ENCODE assay signal across 23 mouse cellular contexts in the genomic region with DNA sequence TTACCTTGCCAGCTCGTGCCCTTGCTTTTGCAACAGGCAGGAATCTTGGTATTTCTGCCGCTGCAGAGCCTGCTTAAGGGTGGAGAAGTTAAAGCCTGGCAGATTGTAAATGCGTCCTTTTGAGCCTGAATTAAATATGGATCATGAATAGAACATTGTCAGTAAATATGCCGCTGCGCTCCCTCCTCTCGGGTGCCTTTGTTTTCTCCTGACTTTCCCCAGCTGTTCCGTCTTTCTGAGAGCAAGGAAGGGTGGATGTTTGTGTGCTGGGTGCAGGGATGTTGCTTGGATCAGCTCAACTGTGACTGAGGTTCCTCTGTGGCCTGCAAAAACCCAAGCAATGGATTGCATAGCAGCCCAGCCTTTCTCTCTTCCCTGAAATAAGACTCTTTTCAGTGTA. TPM values are rescaled to one million over a fixed set of nuclear protein-coding genes. Genes with fewer than 3 reads are reported as not detected.
DNase-seq lines count a peak whose midpoint lies in the region; ATAC-seq and TF ChIP-seq lines count a peak whose summit lies in the region.
"Had no signal": no experiment of that assay in that cellular context is flagged by ENCODE, and none has a peak within 500 bp of the region (broad histone marks: within the 10 kb centered on the region; RNA-seq: fewer than 3 reads in every experiment).

No protein-coding gene starts in this region.

- 36% methylated on average over 7 of the region's 7 CpGs for WGBS in forebrain, postnatal 0 days
- WGBS in forebrain, embryonic 10.5 days, result 73% methylated on average over 7 of the region's 7 CpGs
- 59% methylated on average over 7 of the region's 7 CpGs for WGBS in kidney, postnatal 0 days
- WGBS in kidney, embryonic 16.5 days, result 60% methylated on average over 7 of the region's 7 CpGs
- 37% methylated on average over 7 of the region's 7 CpGs for WGBS in embryonic facial prominence, embryonic 15.5 days
- WGBS in liver, embryonic 11.5 days, result 68% methylated on average over 7 of the region's 7 CpGs

- no peak overlapping the region; the same call in 1 of the 2 replicates for H3K27ac ChIP-seq in forebrain, postnatal 0 days (ENCODE audit: low read depth, low read length)
- no peak overlapping the region for H3K27ac ChIP-seq in forebrain, embryonic 10.5 days
- H3K27ac ChIP-seq in kidney, postnatal 0 days, result no peak overlapping the region
- H3K27ac ChIP-seq in kidney, embryonic 16.5 days (ENCODE audit: low read length), result no peak overlapping the region
- peak overlapping the region; percentile 58; the same call in 1 of the 2 replicates for H3K27ac ChIP-seq in embryonic facial prominence, embryonic 15.5 days (replicated peaks)
- no peak overlapping the region for H3K27ac ChIP-seq in liver, embryonic 11.5 days (ENCODE audit: low read depth, low read length)
- H3K27ac ChIP-seq: hindbrain, embryonic 15.5 days; limb, embryonic 15.5 days had no signal

- peak; percentile 68; the same call in 1 of the 2 replicates for ATAC-seq in forebrain, postnatal 0 days
- ATAC-seq in kidney, postnatal 0 days (replicated peaks; ENCODE audit: low FRiP score, low read depth), result no peak
- no peak for ATAC-seq in kidney, embryonic 16.5 days (ENCODE audit: low FRiP score, low TSS enrichment)
- ATAC-seq in embryonic facial prominence, embryonic 15.5 days (ENCODE audit: insufficient number of reproducible peaks, low FRiP score, low TSS enrichment, low read depth), result no peak
- no peak for ATAC-seq in liver, embryonic 11.5 days (replicated peaks; ENCODE audit: low FRiP score)

- peak; percentile 23 for DNase-seq in forebrain, postnatal 0 days
- no peak for DNase-seq in forebrain, embryonic 10.5 days (ENCODE audit: extremely low spot score, low spot score)
- DNase-seq in kidney, postnatal 0 days (ENCODE audit: low spot score), result peak; percentile 34
- DNase-seq in brain, adult 2 months (ENCODE audit: low read depth, low spot score), result peak; percentile 53
- DNase-seq in liver, embryonic 11.5 days (ENCODE audit: low spot score), result no peak
- no peak for DNase-seq in yolk sac, embryonic 10.5 days (ENCODE audit: low spot score)
- DNase-seq: adrenal gland, postnatal 25 days; cerebellum, adult 18-20 months; cerebellum, postnatal 36 days; gastrocnemius, postnatal 36 days; heart, postnatal 14 days; kidney, adult 2 months; kidney, postnatal 4 days; layer of hippocampus, postnatal 36 days; lung, postnatal 14 days; retina, postnatal 1 day; thymus, postnatal 25 days had no signal

- no peaks in the 10 kb centered on the region for H3K27me3 ChIP-seq in forebrain, postnatal 0 days (ENCODE audit: insufficient read depth, low read length)
- no peaks in the 10 kb centered on the region for H3K27me3 ChIP-seq in forebrain, embryonic 10.5 days (ENCODE audit: poor library complexity, severe bottlenecking)
- no peaks in the 10 kb centered on the region for H3K27me3 ChIP-seq in kidney, postnatal 0 days (ENCODE audit: insufficient read depth, low read length)
- H3K27me3 ChIP-seq in kidney, embryonic 16.5 days (ENCODE audit: insufficient read depth, low read length), result no peaks in the 10 kb centered on the region
- H3K27me3 ChIP-seq in embryonic facial prominence, embryonic 15.5 days, result no peaks in the 10 kb centered on the region
- H3K27me3 ChIP-seq in liver, embryonic 11.5 days (replicated peaks; ENCODE audit: control insufficient read depth, insufficient read depth, low read length), result no peaks in the 10 kb centered on the region
- H3K27me3 ChIP-seq: CH12.LX; heart, embryonic 12.5 days; hindbrain, embryonic 15.5 days; limb, embryonic 15.5 days had no signal

- H3K9me3 ChIP-seq in forebrain, postnatal 0 days (ENCODE audit: low read length), result no peaks in the 10 kb centered on the region
- no peaks in the 10 kb centered on the region; the same call in 1 of the 2 replicates for H3K9me3 ChIP-seq in forebrain, embryonic 10.5 days
- no peaks in the 10 kb centered on the region for H3K9me3 ChIP-seq in kidney, postnatal 0 days (replicated peaks; ENCODE audit: low read length)
- H3K9me3 ChIP-seq in kidney, embryonic 16.5 days (ENCODE audit: low read length), result no peaks in the 10 kb centered on the region
- H3K9me3 ChIP-seq in embryonic facial prominence, embryonic 15.5 days (replicated peaks), result no peaks in the 10 kb centered on the region
- H3K9me3 ChIP-seq in liver, embryonic 11.5 days (ENCODE audit: control insufficient read depth, low read length), result no peaks in the 10 kb centered on the region
- H3K9me3 ChIP-seq: hindbrain, embryonic 15.5 days; limb, embryonic 15.5 days had no signal

- H3K4me3 ChIP-seq in forebrain, postnatal 0 days (ENCODE audit: low read depth, low read length), result no peak overlapping the region
- H3K4me3 ChIP-seq in forebrain, embryonic 10.5 days, result no peak overlapping the region
- H3K4me3 ChIP-seq in kidney, postnatal 0 days (replicated peaks; ENCODE audit: low read depth, low read length), result no peak overlapping the region
- H3K4me3 ChIP-seq in kidney, embryonic 16.5 days (ENCODE audit: low read length), result no peak overlapping the region
- H3K4me3 ChIP-seq in embryonic facial prominence, embryonic 15.5 days (replicated peaks), result no peak overlapping the region
- no peak overlapping the region for H3K4me3 ChIP-seq in liver, embryonic 11.5 days (ENCODE audit: low read depth, low read length)
- H3K4me3 ChIP-seq: heart, embryonic 12.5 days; hindbrain, embryonic 15.5 days; limb, embryonic 15.5 days had no signal

- H3K4me1 ChIP-seq in forebrain, postnatal 0 days (ENCODE audit: insufficient read depth), result no peaks in the 10 kb centered on the region
- H3K4me1 ChIP-seq in forebrain, embryonic 10.5 days, result peaks cover 7% of the 10 kb centered on the region; the same call in 1 of the 2 replicates
- H3K4me1 ChIP-seq in kidney, postnatal 0 days (replicated peaks; ENCODE audit: insufficient read depth, low read length), result no peaks in the 10 kb centered on the region
- no peaks in the 10 kb centered on the region; the same call in 1 of the 2 replicates for H3K4me1 ChIP-seq in kidney, embryonic 16.5 days (ENCODE audit: insufficient read depth, low read length)
- peaks cover 11% of the 10 kb centered on the region for H3K4me1 ChIP-seq in embryonic facial prominence, embryonic 15.5 days
- H3K4me1 ChIP-seq in liver, embryonic 11.5 days (replicated peaks; ENCODE audit: control insufficient read depth, insufficient read depth, low read length), result no peaks in the 10 kb centered on the region
- H3K4me1 ChIP-seq: hindbrain, embryonic 15.5 days had no signal

- no peaks in the 10 kb centered on the region for H3K36me3 ChIP-seq in forebrain, postnatal 0 days (ENCODE audit: insufficient read depth)
- H3K36me3 ChIP-seq in forebrain, embryonic 10.5 days (replicated peaks), result no peaks in the 10 kb centered on the region
- no peaks in the 10 kb centered on the region for H3K36me3 ChIP-seq in kidney, postnatal 0 days (ENCODE audit: insufficient read depth, low read length)
- H3K36me3 ChIP-seq in kidney, embryonic 16.5 days (ENCODE audit: insufficient read depth, low read length), result no peaks in the 10 kb centered on the region
- no peaks in the 10 kb centered on the region for H3K36me3 ChIP-seq in embryonic facial prominence, embryonic 15.5 days
- no peaks in the 10 kb centered on the region for H3K36me3 ChIP-seq in liver, embryonic 11.5 days (ENCODE audit: control insufficient read depth, insufficient read depth, low read length)
- H3K36me3 ChIP-seq: heart, embryonic 12.5 days; hindbrain, embryonic 15.5 days; limb, embryonic 15.5 days had no signal

- no peak overlapping the region for H3K4me2 ChIP-seq in forebrain, postnatal 0 days (ENCODE audit: low read depth)
- no peak overlapping the region for H3K4me2 ChIP-seq in kidney, postnatal 0 days (ENCODE audit: low read length)
- H3K4me2 ChIP-seq in kidney, embryonic 16.5 days (replicated peaks; ENCODE audit: low read depth, low read length), result no peak overlapping the region
- H3K4me2 ChIP-seq in embryonic facial prominence, embryonic 15.5 days (replicated peaks), result no peak overlapping the region
- H3K4me2 ChIP-seq in liver, embryonic 11.5 days, result no peak overlapping the region
- H3K4me2 ChIP-seq: heart, embryonic 12.5 days; hindbrain, embryonic 15.5 days; limb, embryonic 15.5 days had no signal

- TF ChIP-seq CTCF in forebrain, postnatal 0 days (IDR thresholded peaks at IDR 0.05; ENCODE audit: low read depth), result no peak
- TF ChIP-seq CTCF in kidney, postnatal 0 days (IDR thresholded peaks at IDR 0.05; ENCODE audit: low read depth), result no peak

- H3K9ac ChIP-seq in forebrain, postnatal 0 days, result no peak overlapping the region
- no peak overlapping the region for H3K9ac ChIP-seq in kidney, postnatal 0 days (ENCODE audit: low read depth, low read length)
- no peak overlapping the region for H3K9ac ChIP-seq in kidney, embryonic 16.5 days (replicated peaks; ENCODE audit: low read length)
- H3K9ac ChIP-seq in embryonic facial prominence, embryonic 15.5 days, result no peak overlapping the region
- H3K9ac ChIP-seq in liver, embryonic 11.5 days (ENCODE audit: low read depth, low read length), result no peak overlapping the region
- H3K9ac ChIP-seq: heart, embryonic 12.5 days; hindbrain, embryonic 15.5 days; limb, embryonic 15.5 days had no signal

RNA-seq across cellular contexts. Expression of a gene that starts 44.3 kb away (rescaled TPM):
- total RNA-seq in forebrain, postnatal 0 days (2014; rRNA removed), result 135 and 153 TPM in 2 replicates
- 78.4 and 79.5 TPM in 2 replicates for polyA plus RNA-seq in forebrain, postnatal 0 days (2015; fragmentation: Nextera tagmentation; extraction: Ambion mirVana)
- 225 and 226 TPM in 2 replicates for polyA plus RNA-seq in forebrain, embryonic 10.5 days (2016; fragmentation: Nextera tagmentation; extraction: Ambion mirVana)
- polyA plus RNA-seq in kidney, postnatal 0 days (2015; fragmentation: Nextera tagmentation; extraction: Ambion mirVana), result 108 and 117 TPM in 2 replicates
- 187 and 189 TPM in 2 replicates for polyA plus RNA-seq in kidney, embryonic 16.5 days (2015; fragmentation: Nextera tagmentation; extraction: Ambion mirVana)
- 141 TPM in 2 replicates for polyA plus RNA-seq in embryonic facial prominence, embryonic 15.5 days (2015; fragmentation: Nextera tagmentation; extraction: Ambion mirVana)
- polyA plus RNA-seq in liver, embryonic 11.5 days (2014; fragmentation: Nextera tagmentation; extraction: Ambion mirVana), result 76.8 and 80.0 TPM in 2 replicates

Comparison
In these comparisons a context has a peak if more than half of its experiments do, and no peak if none do; other contexts are left out.
1. DNase-seq: peak in forebrain, postnatal 0 days (single experiment), kidney, postnatal 0 days (single experiment) and brain, adult 2 months (single experiment); none in forebrain, embryonic 10.5 days (single experiment), liver, embryonic 11.5 days (single experiment) and yolk sac, embryonic 10.5 days (single experiment).